ENCODE assay signal across 8 mouse cellular contexts in the genomic region with DNA sequence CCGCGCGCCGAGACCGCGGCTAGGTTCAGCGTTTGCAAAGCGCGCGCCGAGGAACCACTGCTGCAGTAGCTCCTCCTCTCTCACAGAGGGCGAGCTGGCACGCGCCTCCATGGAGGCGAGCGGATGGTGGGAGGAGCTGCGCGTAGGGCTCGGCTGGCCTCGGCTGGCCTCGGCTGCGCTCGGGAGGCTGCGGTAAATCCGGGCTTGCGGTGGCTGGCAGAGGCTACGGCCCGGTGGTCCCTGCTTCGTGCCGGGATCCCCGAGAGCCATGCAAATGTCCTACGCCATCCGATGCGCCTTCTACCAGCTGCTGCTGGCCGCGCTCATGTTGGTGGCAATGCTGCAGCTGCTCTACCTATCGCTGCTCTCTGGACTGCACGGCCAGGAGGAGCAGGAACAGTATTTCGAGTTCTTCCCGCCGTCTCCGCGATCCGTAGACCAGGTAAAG. TPM values are rescaled to one million over a fixed set of nuclear protein-coding genes. Genes with fewer than 3 reads are reported as not detected.
A peak's percentile ranks its signal among the peaks of the same experiment; 100 is the strongest.
DNase-seq lines count a peak whose midpoint lies in the region; ATAC-seq and TF ChIP-seq lines count a peak whose summit lies in the region.

A gene (plus strand): TSS at position 118 of the 448 bp plus-strand sequence.
A gene (plus strand): TSS at position 183 of the 448 bp plus-strand sequence.

- H3K27me3 ChIP-seq in hindbrain, embryonic 14.5 days (ENCODE audit: control insufficient read depth, insufficient read depth, low read length): no peaks in the 10 kb centered on the region

- peak; percentile 91 for ATAC-seq in hindbrain, embryonic 14.5 days (ENCODE audit: low FRiP score)

- intact Hi-C loops in left cerebral cortex, adult 2 months (cut with DNase I): no loop called here

- peak within 1 kb of the TSS; percentile 86 for H3K27ac ChIP-seq in hindbrain, embryonic 14.5 days
- H3K27ac ChIP-seq in left cerebral cortex, adult 2 months: peak within 1 kb of the TSS; percentile 99
- H3K27ac ChIP-seq in macrophage: peak within 1 kb of the TSS; percentile 38

- peaks cover 14% of the 10 kb centered on the region for H3K36me3 ChIP-seq in hindbrain, embryonic 14.5 days (replicated peaks; ENCODE audit: control insufficient read depth, insufficient read depth)
- H3K36me3 ChIP-seq in macrophage (ENCODE audit: inconsistent target): no peaks in the 10 kb centered on the region

- H3K79me2 ChIP-seq in macrophage (ENCODE audit: inconsistent target): peaks cover 38% of the 10 kb centered on the region

- H3K4me3 ChIP-seq in hindbrain, embryonic 14.5 days (replicated peaks; ENCODE audit: low read length): peak within 1 kb of the TSS; percentile 80
- H3K4me3 ChIP-seq in left cerebral cortex, adult 2 months: peak within 1 kb of the TSS; percentile 67
- peak within 1 kb of the TSS; percentile 92 for H3K4me3 ChIP-seq in macrophage (ENCODE audit: inconsistent target)

- peak; percentile 42 for TF ChIP-seq CTCF in left cerebral cortex, adult 2 months (IDR thresholded peaks at IDR 0.05)

- WGBS in hindbrain, embryonic 14.5 days: under 1% methylated on average over 43 of the region's 44 CpGs
- under 1% methylated on average over 33 of the region's 44 CpGs for WGBS in macrophage (ENCODE audit: missing documents)

- H3K9me3 ChIP-seq in hindbrain, embryonic 14.5 days (ENCODE audit: control insufficient read depth, low read length): no peaks in the 10 kb centered on the region

- H3K4me1 ChIP-seq in hindbrain, embryonic 14.5 days (replicated peaks; ENCODE audit: control insufficient read depth, insufficient read depth, low read length): peaks cover 27% of the 10 kb centered on the region

- peak; percentile 86 for DNase-seq in R1 (ENCODE audit: low read depth, low spot score)
- peak; percentile 96 to 98 for DNase-seq in cerebellum, postnatal 10 days
- DNase-seq in frontal cortex, postnatal 14 days (ENCODE audit: low spot score in 2 of 2): peak; percentile 82 to 87
- DNase-seq in hindbrain, embryonic 14.5 days (ENCODE audit: low spot score): peak; percentile 92
- peak; percentile 91 for DNase-seq in left cerebral cortex, adult 2 months (ENCODE audit: extremely low spot score in 1 of 2, low spot score in 2 of 2)
- peak; percentile 89 to 90 for DNase-seq in right cerebral cortex, adult 2 months (ENCODE audit: low spot score in 2 of 2)
- peak; percentile 51 for DNase-seq in urinary bladder, postnatal 10 days (ENCODE audit: low spot score)

- peak within 1 kb of the TSS; percentile 96 for H3K4me2 ChIP-seq in hindbrain, embryonic 14.5 days (replicated peaks)

- peak within 1 kb of the TSS; percentile 87 for H3K9ac ChIP-seq in hindbrain, embryonic 14.5 days

RNA-seq across cellular contexts. Expression of the first gene that starts in this region (rescaled TPM):
- 93.7 and 101 TPM in 2 replicates for polyA plus RNA-seq in hindbrain, embryonic 14.5 days (2014; fragmentation: Nextera tagmentation; extraction: Ambion mirVana)
- total RNA-seq in left cerebral cortex, adult 2 months (2021): 100 to 1,000 TPM; 109 to 131 TPM
- total RNA-seq in macrophage (2018; cell fraction: chromatin; rRNA removed): 1 to 10 TPM in 14 of 26 experiments, under 1 TPM in 6, not detected in 6; 0.25 to 5.8 (median 1.5) TPM
- total RNA-seq in macrophage (2018; cell fraction: cytosol; rRNA removed): 10 to 100 TPM; 11.6 to 24.7 (median 17.2) TPM
- total RNA-seq in macrophage (2018; cell fraction: nucleus; rRNA removed): 10 to 100 TPM in 22 of 26 experiments, 1 to 10 TPM in 4; 4.3 to 23.7 (median 15.3) TPM
- 12.6 to 23.0 TPM (median 17.7 TPM) in 3 replicates for polyA plus RNA-seq in macrophage (2018)

RNA-seq across cellular contexts. Expression of the second gene that starts in this region (rescaled TPM):
- polyA plus RNA-seq in hindbrain, embryonic 14.5 days (2014; fragmentation: Nextera tagmentation; extraction: Ambion mirVana): 1.4 and 1.9 TPM in 2 replicates
- 1 to 10 TPM; 4.9 to 5.8 TPM for total RNA-seq in left cerebral cortex, adult 2 months (2021)
- 1 to 10 TPM in 14 of 26 experiments, under 1 TPM in 10, not detected in 2; 0.16 to 2.8 (median 1.2) TPM for total RNA-seq in macrophage (2018; cell fraction: chromatin; rRNA removed)
- total RNA-seq in macrophage (2018; cell fraction: cytosol; rRNA removed): 1 to 10 TPM in 20 of 26 experiments, under 1 TPM in 6; 0.51 to 3.3 (median 1.5) TPM
- 1 to 10 TPM in 15 of 26 experiments, under 1 TPM in 7, not detected in 4; 0.36 to 3.9 (median 1.1) TPM for total RNA-seq in macrophage (2018; cell fraction: nucleus; rRNA removed)
- polyA plus RNA-seq in macrophage (2018): 0.76 to 2.0 TPM (median 0.80 TPM) in 3 replicates

Comparison
In these comparisons a context has a peak if more than half of its experiments do, and no peak if none do; other contexts are left out.
1. Peak in every context shown above with its lines: DNase-seq, ATAC-seq, H3K4me3 ChIP-seq and H3K27ac ChIP-seq.
2. H3K27ac ChIP-seq: peak in every context shown above with its lines; median percentile 99 in left cerebral cortex, adult 2 months; 86 in hindbrain, embryonic 14.5 days; 38 in macrophage.